Mouse (Mus musculus): Measurements from ENCODE around the gene Lrfn2. TPM values are rescaled to one million over a fixed set of nuclear protein-coding genes. Genes with fewer than 3 reads are reported as not detected.

Gene Lrfn2
- polyA plus RNA-seq, 1 experiment = not detected

DNA sequence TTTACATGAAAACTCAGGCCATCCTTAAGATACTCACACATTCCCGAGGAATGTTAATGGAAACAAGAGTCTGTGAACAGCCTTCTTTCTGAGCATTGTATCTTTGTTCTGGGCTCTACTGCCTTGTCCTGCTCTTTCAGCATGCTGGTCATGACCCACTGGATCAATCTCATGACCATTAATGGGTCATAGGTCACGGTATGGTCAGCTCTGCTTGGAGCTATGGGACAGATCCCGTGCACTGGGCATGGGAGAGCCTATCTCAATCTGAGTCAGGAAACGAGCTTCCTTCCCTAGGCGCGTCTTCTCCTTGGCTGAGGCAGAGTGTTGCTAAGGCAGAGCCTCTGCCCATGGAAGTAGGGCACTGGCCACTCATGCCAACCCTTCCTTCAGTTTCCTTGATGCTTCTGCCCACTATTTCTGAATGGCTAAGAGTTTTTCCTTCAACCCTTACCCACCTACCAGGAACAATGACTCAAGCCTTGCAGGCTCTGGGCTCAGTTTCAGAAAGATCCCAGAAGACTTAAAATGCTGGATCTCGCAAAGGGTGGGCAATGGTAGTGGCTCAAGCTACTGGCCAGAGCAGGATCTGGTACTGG is 24.0 kb downstream of the Lrfn2 start:
- no peak for TF ChIP-seq CTCF (IDR thresholded peaks at IDR 0.05; ENCODE audit: insufficient read depth, low read depth, low read length)
- no peak for TF ChIP-seq POLR2A (IDR thresholded peaks at IDR 0.05; ENCODE audit: insufficient read depth, low read depth, low read length)
- 86% methylated on average over 7 of the region's 7 CpGs for WGBS
- H3K4me1 ChIP-seq (ENCODE audit: control insufficient read depth, insufficient read depth, low read length) = peaks cover 17% of the 10 kb centered on the region
- no peak overlapping the region for H3K4me3 ChIP-seq (ENCODE audit: insufficient read depth, low read depth, low read length)
- H3K27ac ChIP-seq (ENCODE audit: insufficient read depth, low read depth, low read length) = no peak overlapping the region

DNA sequence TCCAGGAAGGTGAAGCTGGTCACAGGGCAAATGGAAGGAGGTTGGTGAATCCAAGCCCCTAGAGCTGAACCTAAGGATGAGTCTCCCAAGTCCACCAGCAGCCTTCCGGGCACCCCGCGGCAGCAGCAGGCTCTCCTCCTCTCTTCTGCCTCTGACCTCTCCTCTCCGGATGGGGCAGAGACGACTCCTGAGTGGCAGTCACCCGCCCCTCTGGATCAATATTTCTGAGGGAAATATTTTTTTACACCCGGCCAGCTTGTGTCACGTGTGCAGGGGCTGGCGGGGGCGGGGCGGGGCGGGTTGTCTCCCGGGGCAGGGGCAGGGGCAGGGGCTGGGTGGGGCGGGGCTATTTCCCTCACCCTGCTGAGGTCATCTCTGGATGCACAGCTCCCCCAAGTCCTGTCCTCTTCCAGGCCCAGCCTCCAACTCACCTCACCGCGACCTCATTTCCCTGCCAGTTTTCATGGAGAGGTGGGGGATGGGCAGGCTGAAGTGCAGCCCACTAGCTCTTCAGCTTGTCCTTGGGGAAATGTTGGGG is 28.1 kb downstream of the Lrfn2 start:
- no peak for TF ChIP-seq CTCF (IDR thresholded peaks at IDR 0.05; ENCODE audit: insufficient read depth, low read depth, low read length)
- no peak for TF ChIP-seq POLR2A (IDR thresholded peaks at IDR 0.05; ENCODE audit: insufficient read depth, low read depth, low read length)
- 16% methylated on average over 16 of the region's 16 CpGs for WGBS
- Histone ChIP-seq H3K27ac (ENCODE audit: insufficient read depth, low read depth, low read length) (no peak overlapping the region), H3K4me3 (ENCODE audit: insufficient read depth, low read depth, low read length) (no peak overlapping the region), H3K4me1 (ENCODE audit: control insufficient read depth, insufficient read depth, low read length) (peaks cover 17% of the 10 kb centered on the region)

- H3K4me3 ChIP-seq (ENCODE audit: insufficient read depth, low read depth, low read length) = no peak overlapping the region
- H3K4me1 ChIP-seq (ENCODE audit: control insufficient read depth, insufficient read depth, low read length) = peaks cover 13% of the 10 kb centered on the region
- no peak overlapping the region for H3K27ac ChIP-seq (ENCODE audit: insufficient read depth, low read depth, low read length)
- TF ChIP-seq POLR2A (IDR thresholded peaks at IDR 0.05; ENCODE audit: insufficient read depth, low read depth, low read length) (no peak), CTCF (IDR thresholded peaks at IDR 0.05; ENCODE audit: insufficient read depth, low read depth, low read length) (no peak)
- 80% methylated on average over 3 of the region's 3 CpGs for WGBS
These were observed 30.5 kb downstream of the Lrfn2 start for GRCm38 (mm10) chr17:48962646-48963045.

- 86% methylated on average over 9 of the region's 9 CpGs for WGBS
- TF ChIP-seq POLR2A (IDR thresholded peaks at IDR 0.05; ENCODE audit: insufficient read depth, low read depth, low read length) = no peak
- TF ChIP-seq CTCF (IDR thresholded peaks at IDR 0.05; ENCODE audit: insufficient read depth, low read depth, low read length) = no peak
- no peak overlapping the region for H3K27ac ChIP-seq (ENCODE audit: insufficient read depth, low read depth, low read length)
- peaks cover 17% of the 10 kb centered on the region for H3K4me1 ChIP-seq (ENCODE audit: control insufficient read depth, insufficient read depth, low read length)
- no peak overlapping the region for H3K4me3 ChIP-seq (ENCODE audit: insufficient read depth, low read depth, low read length)
These were observed 31.6 kb downstream of the Lrfn2 start for GRCm38 (mm10) chr17:48963740-48964139.

GRCm38 (mm10) chr17:48968304-48968703 is 36.1 kb downstream of the Lrfn2 start:
- Histone ChIP-seq H3K27ac (ENCODE audit: insufficient read depth, low read depth, low read length) (no peak overlapping the region), H3K4me3 (ENCODE audit: insufficient read depth, low read depth, low read length) (no peak overlapping the region), H3K4me1 (ENCODE audit: control insufficient read depth, insufficient read depth, low read length) (peaks cover 18% of the 10 kb centered on the region)
- no peak for TF ChIP-seq CTCF (IDR thresholded peaks at IDR 0.05; ENCODE audit: insufficient read depth, low read depth, low read length)
- no peak for TF ChIP-seq POLR2A (IDR thresholded peaks at IDR 0.05; ENCODE audit: insufficient read depth, low read depth, low read length)
- 83% methylated on average over 13 of the region's 13 CpGs for WGBS

- H3K4me1 ChIP-seq (ENCODE audit: control insufficient read depth, insufficient read depth, low read length) = peaks cover 33% of the 10 kb centered on the region
- H3K4me3 ChIP-seq (ENCODE audit: insufficient read depth, low read depth, low read length) = no peak overlapping the region
- no peak for TF ChIP-seq POLR2A (IDR thresholded peaks at IDR 0.05; ENCODE audit: insufficient read depth, low read depth, low read length)
- WGBS = 69% methylated on average over 10 of the region's 10 CpGs
- no peak overlapping the region for H3K27ac ChIP-seq (ENCODE audit: insufficient read depth, low read depth, low read length)
These were observed 39.1 kb downstream of the Lrfn2 start for GRCm38 (mm10) chr17:48971296-48971695.

DNA sequence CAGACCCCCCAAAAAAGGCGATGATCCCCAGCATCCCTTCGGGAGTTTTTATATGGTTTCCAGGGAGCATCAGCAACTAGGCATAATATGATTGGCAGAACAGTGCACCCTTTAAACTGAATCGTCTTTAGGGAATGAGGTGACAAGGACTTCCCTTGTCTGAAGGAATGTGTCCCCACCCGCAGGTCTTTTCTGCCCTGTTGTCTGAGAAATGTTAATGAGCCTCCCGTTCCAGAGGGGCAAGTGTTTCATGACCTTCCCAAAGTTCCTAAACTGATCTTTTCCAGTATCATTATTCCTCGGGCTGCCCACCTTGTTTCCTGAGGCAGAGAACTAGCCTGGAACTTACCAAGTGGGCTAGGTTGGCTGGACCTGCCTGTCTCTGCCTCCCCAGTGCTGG is 40.7 kb downstream of the Lrfn2 start:
- Histone ChIP-seq H3K27ac (ENCODE audit: insufficient read depth, low read depth, low read length) (no peak overlapping the region), H3K4me1 (ENCODE audit: control insufficient read depth, insufficient read depth, low read length) (peaks cover 47% of the 10 kb centered on the region), H3K4me3 (ENCODE audit: insufficient read depth, low read depth, low read length) (no peak overlapping the region)
- 70% methylated on average over 6 of the region's 6 CpGs for WGBS
- TF ChIP-seq POLR2A (IDR thresholded peaks at IDR 0.05; ENCODE audit: insufficient read depth, low read depth, low read length) (no peak), CTCF (IDR thresholded peaks at IDR 0.05; ENCODE audit: insufficient read depth, low read depth, low read length) (no peak)

DNA sequence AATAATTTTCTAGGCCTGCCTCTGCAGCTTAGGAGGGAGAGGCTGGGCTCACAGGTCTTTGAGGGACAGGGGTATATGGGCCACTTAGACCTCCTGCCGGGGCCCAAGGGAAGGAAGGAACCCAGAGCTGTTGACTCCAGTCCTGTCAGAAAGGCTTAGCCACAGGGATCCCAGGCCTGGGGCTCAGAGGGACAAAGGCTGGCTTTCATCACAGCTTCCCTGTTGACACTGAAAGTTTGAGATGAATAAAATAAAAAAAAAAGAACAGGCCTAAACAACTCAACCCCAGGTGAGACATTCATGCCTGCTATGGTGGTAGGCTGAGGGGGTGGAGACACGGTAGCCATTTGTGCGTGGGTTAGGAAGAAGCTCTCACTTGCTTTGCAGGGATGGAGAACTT is 41.2 kb downstream of the Lrfn2 start:
- Histone ChIP-seq H3K4me1 (ENCODE audit: control insufficient read depth, insufficient read depth, low read length) (peaks cover 49% of the 10 kb centered on the region), H3K4me3 (ENCODE audit: insufficient read depth, low read depth, low read length) (no peak overlapping the region), H3K27ac (ENCODE audit: insufficient read depth, low read depth, low read length) (no peak overlapping the region)
- TF ChIP-seq CTCF (IDR thresholded peaks at IDR 0.05; ENCODE audit: insufficient read depth, low read depth, low read length) (no peak), POLR2A (IDR thresholded peaks at IDR 0.05; ENCODE audit: insufficient read depth, low read depth, low read length) (no peak)
- WGBS = 53% methylated on average over 3 of the region's 3 CpGs

- 66% methylated on average over 4 of the region's 4 CpGs for WGBS
- H3K27ac ChIP-seq (ENCODE audit: insufficient read depth, low read depth, low read length) = no peak overlapping the region
These were observed 42.9 kb downstream of the Lrfn2 start for GRCm38 (mm10) chr17:48975055-48975454.

More at GRCm38 (mm10) chr17:48975055-48975454, 42.9 kb downstream of the Lrfn2 start:
- no peak for TF ChIP-seq POLR2A (IDR thresholded peaks at IDR 0.05; ENCODE audit: insufficient read depth, low read depth, low read length)
- no peak for TF ChIP-seq CTCF (IDR thresholded peaks at IDR 0.05; ENCODE audit: insufficient read depth, low read depth, low read length)
- Histone ChIP-seq H3K4me1 (ENCODE audit: control insufficient read depth, insufficient read depth, low read length) (peaks cover 50% of the 10 kb centered on the region), H3K4me3 (ENCODE audit: insufficient read depth, low read depth, low read length) (no peak overlapping the region)
